Mouse (Mus musculus) activated CD4-positive, CD25-positive, alpha-beta regulatory T cell, adult 4 months (primary cell): ENCODE data around the gene Nostrin. TPM values are rescaled to one million over a fixed set of nuclear protein-coding genes. Genes with fewer than 3 reads are reported as not detected.

ENCODE experiments used
- ATAC-seq: one replicate; pipeline ENCODE4 v1.8.0; 2017
- polyA plus RNA-seq, 2 experiments: library from polyadenylated mRNA; unstranded; fragments of 100-300 nt; shearing (Covaris generic); gene quantifications; one replicate each; pipeline ENCODE4 v1.2.1; 2017

Gene Nostrin
- under 1 TPM; 0.27 to 0.34 TPM for polyA plus RNA-seq

GRCm38 (mm10) chr2:69135661-69136576 is at the start of gene Nostrin:
Nostrin (plus strand) TSS chr2:69135800.
- ATAC-seq: no peak

- no peak for ATAC-seq
Measured at GRCm38 (mm10) chr2:69086505-69087260, 48.9 kb upstream of the Nostrin start.

- no peak for ATAC-seq
Measured at GRCm38 (mm10) chr2:69095836-69096235, 39.8 kb upstream of the Nostrin start.

GRCm38 (mm10) chr2:69096821-69097220 is 38.8 kb upstream of the Nostrin start:
- ATAC-seq: no peak

- no peak for ATAC-seq
Measured at GRCm38 (mm10) chr2:69097526-69097925, 38.1 kb upstream of the Nostrin start.

- ATAC-seq: no peak
Measured at GRCm38 (mm10) chr2:69098701-69099100, 36.9 kb upstream of the Nostrin start.

GRCm38 (mm10) chr2:69099147-69099546 is 36.5 kb upstream of the Nostrin start:
- no peak for ATAC-seq

GRCm38 (mm10) chr2:69100706-69101105 is 34.9 kb upstream of the Nostrin start:
- no peak for ATAC-seq

GRCm38 (mm10) chr2:69103526-69103925 is 32.1 kb upstream of the Nostrin start:
- no peak for ATAC-seq

GRCm38 (mm10) chr2:69104511-69105145 is 31.0 kb upstream of the Nostrin start:
- ATAC-seq: no peak

- no peak for ATAC-seq
Measured at GRCm38 (mm10) chr2:69109246-69109645, 26.4 kb upstream of the Nostrin start.

GRCm38 (mm10) chr2:69109710-69110109 is 25.9 kb upstream of the Nostrin start:
- no peak for ATAC-seq

GRCm38 (mm10) chr2:69112609-69113008 is 23.0 kb upstream of the Nostrin start:
- ATAC-seq: no peak

GRCm38 (mm10) chr2:69113829-69114547 is 21.6 kb upstream of the Nostrin start:
- no peak for ATAC-seq

- ATAC-seq: no peak
Measured at GRCm38 (mm10) chr2:69115921-69116320, 19.7 kb upstream of the Nostrin start.

- no peak for ATAC-seq
Measured at GRCm38 (mm10) chr2:69116767-69117166, 18.8 kb upstream of the Nostrin start.

GRCm38 (mm10) chr2:69118994-69119393 is 16.6 kb upstream of the Nostrin start:
- ATAC-seq: no peak

- ATAC-seq: no peak
Measured at GRCm38 (mm10) chr2:69119718-69120117, 15.9 kb upstream of the Nostrin start.

- ATAC-seq: no peak
Measured at GRCm38 (mm10) chr2:69121681-69122080, 13.9 kb upstream of the Nostrin start.

- ATAC-seq: no peak
Measured at GRCm38 (mm10) chr2:69125425-69125824, 10.2 kb upstream of the Nostrin start.

- ATAC-seq: no peak
Measured at GRCm38 (mm10) chr2:69128321-69128720, 7.3 kb upstream of the Nostrin start.

GRCm38 (mm10) chr2:69128921-69129395 is 6.6 kb upstream of the Nostrin start:
- peak; percentile 52 for ATAC-seq
